26 mouse cellular contexts compared by ENCODE assay signal in the genomic region with DNA sequence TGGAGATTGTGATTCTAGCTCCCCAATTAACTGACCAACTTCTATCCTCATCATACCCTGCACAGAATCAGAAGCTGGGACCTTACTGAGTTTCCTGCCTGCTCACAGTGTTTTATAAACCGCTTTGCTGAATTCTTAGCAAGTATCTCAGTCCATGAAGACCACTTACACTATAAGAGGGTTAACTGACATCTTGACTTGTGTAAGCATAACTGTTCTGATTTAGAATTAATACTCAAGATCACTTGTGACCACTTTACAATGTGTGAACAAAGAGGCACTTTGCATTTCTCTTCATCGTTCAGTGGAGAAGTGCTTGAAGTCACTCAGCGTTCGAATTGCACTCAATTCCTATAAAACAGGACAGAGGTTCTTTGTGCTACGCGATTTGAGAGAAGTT. TPM values are rescaled to one million over a fixed set of nuclear protein-coding genes. Genes with fewer than 3 reads are reported as not detected.
"Had no signal": no experiment of that assay in that cellular context is flagged by ENCODE, and none has a peak within 500 bp of the region (broad histone marks: within the 10 kb centered on the region; RNA-seq: fewer than 3 reads in every experiment).

No protein-coding gene starts in this region.

- ATAC-seq: liver, embryonic 12.5 days; midbrain, embryonic 13.5 days; midbrain, embryonic 15.5 days had no signal

- H3K9ac ChIP-seq: limb, embryonic 15.5 days; liver, embryonic 12.5 days; liver, embryonic 14.5 days; lung, embryonic 15.5 days; midbrain, embryonic 13.5 days; midbrain, embryonic 15.5 days; neural tube, embryonic 13.5 days; neural tube, embryonic 15.5 days had no signal

- H3K4me2 ChIP-seq: limb, embryonic 15.5 days; liver, embryonic 12.5 days; lung, embryonic 15.5 days; midbrain, embryonic 13.5 days; midbrain, embryonic 15.5 days; neural tube, embryonic 13.5 days; neural tube, embryonic 15.5 days had no signal

- H3K4me3 ChIP-seq: limb, embryonic 15.5 days; liver, embryonic 12.5 days; lung, embryonic 15.5 days; midbrain, embryonic 10.5 days; midbrain, embryonic 13.5 days; midbrain, embryonic 15.5 days; myocyte; neural tube, embryonic 13.5 days; neural tube, embryonic 15.5 days had no signal

- H3K4me1 ChIP-seq: liver, embryonic 12.5 days; lung, embryonic 15.5 days; midbrain, embryonic 15.5 days had no signal

- DNase-seq: lung, postnatal 4 days; retina, postnatal 1 day; right cerebral cortex, adult 18-20 months; right cerebral cortex, postnatal 25 days; right cerebral cortex, postnatal 4 days; spleen, adult 18-20 months; thymus, adult 18-20 months; thymus, postnatal 14 days; thymus, postnatal 36 days had no signal

- H3K9me3 ChIP-seq: limb, embryonic 15.5 days; liver, embryonic 12.5 days; lung, embryonic 15.5 days; midbrain, embryonic 10.5 days; midbrain, embryonic 13.5 days; midbrain, embryonic 15.5 days; neural tube, embryonic 13.5 days; neural tube, embryonic 15.5 days had no signal

- H3K36me3 ChIP-seq: limb, embryonic 15.5 days; liver, embryonic 12.5 days; lung, embryonic 15.5 days; midbrain, embryonic 10.5 days; midbrain, embryonic 13.5 days; midbrain, embryonic 15.5 days; neural tube, embryonic 13.5 days; neural tube, embryonic 15.5 days had no signal

- H3K27ac ChIP-seq: limb, embryonic 15.5 days; liver, embryonic 12.5 days; liver, embryonic 14.5 days; lung, embryonic 15.5 days; midbrain, embryonic 10.5 days; midbrain, embryonic 13.5 days; midbrain, embryonic 15.5 days; neural tube, embryonic 13.5 days; neural tube, embryonic 15.5 days had no signal

- H3K27me3 ChIP-seq: liver, embryonic 12.5 days; midbrain, embryonic 13.5 days; midbrain, embryonic 15.5 days; neural tube, embryonic 13.5 days; neural tube, embryonic 15.5 days had no signal

RNA-seq across cellular contexts. Expression of a gene that starts 7.5 kb away (rescaled TPM):
- polyA plus RNA-seq: limb, embryonic 15.5 days; liver, adult 2 months; liver, embryonic 12.5 days; liver, embryonic 14.5 days; liver, embryonic 16.5 days; lung, embryonic 15.5 days; midbrain, embryonic 10.5 days; midbrain, embryonic 13.5 days; midbrain, embryonic 15.5 days; myocyte; neural tube, embryonic 11.5 days; neural tube, embryonic 13.5 days; neural tube, embryonic 15.5 days; small intestine, adult 2 months; stomach, embryonic 14.5 days; stomach, embryonic 16.5 days; thymus, postnatal 0 days had no signal

RNA-seq across cellular contexts. Expression of a gene that starts 22.9 kb away (rescaled TPM):
- polyA plus RNA-seq: liver, adult 2 months; liver, embryonic 12.5 days; liver, embryonic 14.5 days; liver, embryonic 16.5 days; lung, embryonic 15.5 days; midbrain, embryonic 10.5 days; midbrain, embryonic 13.5 days; midbrain, embryonic 15.5 days; myocyte; neural tube, embryonic 11.5 days; neural tube, embryonic 13.5 days; neural tube, embryonic 15.5 days; small intestine, adult 2 months; stomach, embryonic 14.5 days; stomach, embryonic 16.5 days; thymus, postnatal 0 days had no signal

RNA-seq across cellular contexts. Expression of a gene that starts 41.6 kb away (rescaled TPM):
- polyA plus RNA-seq: liver, embryonic 12.5 days; midbrain, embryonic 13.5 days; midbrain, embryonic 15.5 days; myocyte; neural tube, embryonic 13.5 days; neural tube, embryonic 15.5 days had no signal

RNA-seq across cellular contexts. Expression of a gene that starts 43.0 kb away (rescaled TPM):
- polyA plus RNA-seq: limb, embryonic 15.5 days; liver, adult 2 months; liver, embryonic 12.5 days; liver, embryonic 14.5 days; liver, embryonic 16.5 days; lung, embryonic 15.5 days; midbrain, embryonic 10.5 days; midbrain, embryonic 13.5 days; midbrain, embryonic 15.5 days; myocyte; neural tube, embryonic 11.5 days; neural tube, embryonic 13.5 days; small intestine, adult 2 months; stomach, embryonic 14.5 days; stomach, embryonic 16.5 days; thymus, postnatal 0 days had no signal
